Mouse (Mus musculus) kidney, adult 11 months (tissue): ENCODE measurements at regions not wholly inside any gene's neighbourhood (a gene's known extent, or its start where the extent isn't known, plus 50 kb on each side); places are given as distances from the start of the nearest gene placed in this dataset.

Source experiments
- DNase-seq: peaks from one replicate; pipeline ENCODE4 v3.0.0; 2022

DNA sequence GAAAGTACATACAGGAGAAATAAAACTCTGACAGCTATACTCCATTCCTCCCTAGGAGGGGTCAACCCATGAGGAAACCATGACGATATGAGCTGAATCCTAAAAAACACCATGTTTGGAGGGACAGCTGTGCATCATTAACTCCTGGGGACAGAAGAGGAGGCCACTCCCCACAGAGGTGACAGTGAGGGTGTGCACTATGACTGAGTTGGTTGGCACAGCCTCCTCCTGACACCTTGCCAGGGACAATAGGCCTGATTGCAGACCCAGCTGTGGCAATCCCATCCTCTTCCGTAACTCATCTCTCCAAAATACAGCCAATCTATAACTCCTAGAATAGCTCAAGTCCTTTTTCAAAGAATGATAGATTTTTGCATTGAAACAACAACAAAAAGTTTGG is 112.0 kb downstream of the Rbm43 start:
- no peak for DNase-seq

DNA sequence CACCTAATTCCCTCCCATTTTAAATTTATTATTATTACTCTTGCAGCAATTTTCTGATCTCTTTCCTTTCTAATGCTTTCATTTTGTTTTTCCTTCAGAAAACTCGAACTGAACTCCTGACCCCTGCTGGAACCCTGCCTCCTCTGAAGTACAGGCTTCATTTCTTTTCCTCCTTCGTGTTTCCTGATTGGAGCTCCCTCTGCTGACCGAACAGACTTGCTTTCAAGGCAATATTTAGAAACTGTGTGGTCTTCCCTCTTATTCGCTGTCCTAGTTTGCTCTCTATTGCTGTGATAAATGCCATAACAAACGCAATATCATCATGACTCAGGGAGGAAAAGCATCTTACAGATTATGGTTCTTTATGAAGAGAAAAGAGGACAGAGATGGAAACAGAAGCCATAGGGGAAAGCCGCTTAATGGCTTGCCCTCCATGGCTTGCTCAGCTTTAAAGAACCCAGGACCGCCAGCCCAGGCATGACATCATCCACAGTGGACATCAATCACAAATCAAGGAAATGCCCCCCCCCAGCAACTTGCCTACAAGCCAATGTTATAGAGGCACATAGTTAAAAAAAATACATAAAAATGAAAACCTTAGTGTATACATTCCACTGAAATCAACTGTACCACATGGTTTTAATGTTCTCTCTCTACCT is 104.5 kb downstream of the Rbm43 start:
- DNase-seq, result peak; percentile 34

- DNase-seq, result no peak
These were observed 103.8 kb downstream of the Rbm43 start for GRCm38 (mm10) chr2:51830965-51831720.

- no peak for DNase-seq
These were observed 97.1 kb downstream of the Rbm43 start for GRCm38 (mm10) chr2:51837864-51838263.

DNA sequence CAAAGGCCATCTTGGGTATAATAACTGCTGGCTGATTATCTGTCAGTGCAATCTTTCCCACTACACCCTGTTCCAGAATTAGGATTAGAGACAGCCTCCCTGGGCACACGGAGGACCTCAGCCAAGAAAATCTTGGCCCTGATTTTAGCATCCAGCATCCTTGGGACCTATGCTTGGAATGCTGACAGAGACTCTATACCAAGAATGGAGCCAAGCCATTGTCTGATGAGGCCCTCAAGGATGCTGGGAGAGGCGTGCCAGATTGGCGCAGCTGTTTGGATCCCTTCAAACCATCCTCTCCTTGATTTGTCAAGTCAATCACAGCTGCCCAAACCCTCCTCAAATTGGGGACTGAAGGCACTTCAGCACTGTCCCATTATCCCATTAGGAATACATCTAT is 94.2 kb downstream of the Rbm43 start:
- DNase-seq, result no peak

DNA sequence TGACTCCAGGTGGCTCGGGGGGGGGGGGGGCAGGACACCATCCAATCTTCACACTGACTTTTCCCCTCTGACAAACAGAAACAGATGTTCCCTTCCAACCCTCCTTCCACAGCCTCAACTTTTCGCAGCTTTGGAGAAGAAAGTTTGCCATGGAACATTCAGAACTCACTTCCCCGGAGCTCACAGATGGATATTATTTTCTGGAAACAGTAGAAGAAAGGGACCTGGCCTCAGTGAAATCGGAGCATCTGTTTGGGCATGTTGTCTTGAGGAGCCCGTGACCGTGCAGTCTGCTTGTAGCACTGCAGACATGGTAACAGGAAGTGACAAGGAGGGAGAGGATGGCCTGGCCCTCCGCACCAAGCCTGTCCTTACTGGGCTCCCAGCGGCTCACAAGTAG is 90.1 kb downstream of the Rbm43 start:
- DNase-seq, result no peak

DNA sequence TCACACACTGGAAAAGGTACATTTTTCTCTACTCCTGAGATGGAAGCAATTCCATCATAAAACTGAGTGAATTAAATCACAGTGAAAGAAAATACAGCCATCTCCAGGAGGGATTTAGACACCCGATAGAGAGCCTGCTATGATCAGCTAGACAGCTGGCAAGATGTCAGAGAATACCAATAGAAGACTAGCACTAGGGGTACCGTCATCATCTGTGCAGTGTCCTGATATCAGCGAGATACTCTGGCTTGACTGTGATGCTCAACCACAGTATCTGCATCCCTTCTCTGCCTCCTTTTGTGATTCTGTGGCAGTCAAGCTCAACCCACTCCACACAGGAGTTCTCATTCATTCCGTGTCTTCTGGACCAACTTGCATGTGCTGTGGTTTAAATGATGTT is 87.4 kb downstream of the Rbm43 start:
- DNase-seq, result no peak

DNA sequence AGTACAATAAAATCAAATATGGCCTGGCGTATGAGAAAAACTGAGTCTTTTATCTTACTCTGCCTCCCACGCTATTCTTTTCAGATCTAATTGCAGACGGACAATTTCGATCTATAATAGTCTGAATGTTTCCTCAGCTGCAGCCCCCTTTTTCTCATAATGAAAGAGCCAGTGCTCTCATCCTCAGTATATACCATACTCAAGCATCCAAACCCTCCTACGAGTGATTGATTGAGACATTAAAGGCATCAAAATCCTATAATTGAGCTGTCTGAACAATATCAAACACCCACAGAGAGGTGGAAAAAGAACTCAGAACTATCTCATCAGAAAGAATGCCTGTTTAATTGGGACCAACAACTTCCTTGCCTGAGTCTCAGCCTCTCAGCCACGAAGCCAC is 87.0 kb downstream of the Rbm43 start:
- no peak for DNase-seq

GRCm38 (mm10) chr2:51848491-51848890 is 86.5 kb downstream of the Rbm43 start:
- DNase-seq, result no peak

DNA sequence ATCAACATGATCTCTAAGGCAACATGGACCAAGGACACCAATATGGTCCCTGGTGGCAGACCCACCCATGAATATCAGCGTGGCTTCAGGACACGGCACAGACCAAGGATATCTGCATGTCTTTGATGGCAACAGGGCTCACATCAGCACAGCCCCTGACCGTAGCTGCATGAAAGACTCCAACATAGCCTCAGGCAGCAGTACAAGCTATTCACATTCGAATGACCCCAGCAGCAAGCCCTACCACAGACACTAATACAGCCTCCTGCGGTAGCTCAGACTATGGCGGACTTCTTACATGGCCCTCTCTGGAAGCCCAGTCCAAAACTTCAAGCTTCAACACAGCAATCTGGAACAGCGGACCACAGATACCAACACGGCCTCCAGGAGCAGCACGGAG is 84.4 kb downstream of the Rbm43 start:
- no peak for DNase-seq

- no peak for DNase-seq
These were observed 83.3 kb downstream of the Rbm43 start for GRCm38 (mm10) chr2:51851711-51852110.

DNA sequence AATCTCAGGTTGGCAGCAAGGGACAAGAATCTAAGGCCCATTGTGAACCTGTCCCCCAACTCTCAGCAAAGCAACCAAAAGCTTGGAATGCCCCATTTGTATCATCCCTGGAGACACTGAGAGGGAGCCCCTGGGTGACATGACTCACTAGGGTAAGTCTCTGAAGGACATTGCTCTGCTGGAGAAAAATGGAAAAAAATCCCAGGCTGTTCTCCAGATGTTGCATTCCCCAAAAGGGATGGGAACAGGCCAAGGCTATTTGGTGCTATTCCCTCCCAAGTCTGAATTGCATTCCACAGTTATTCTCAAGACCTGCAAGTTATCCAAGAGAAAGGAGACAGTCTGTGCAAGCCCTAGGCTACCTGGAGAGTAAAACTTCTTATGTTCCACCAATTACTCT is 77.7 kb downstream of the Rbm43 start:
- no peak for DNase-seq

DNA sequence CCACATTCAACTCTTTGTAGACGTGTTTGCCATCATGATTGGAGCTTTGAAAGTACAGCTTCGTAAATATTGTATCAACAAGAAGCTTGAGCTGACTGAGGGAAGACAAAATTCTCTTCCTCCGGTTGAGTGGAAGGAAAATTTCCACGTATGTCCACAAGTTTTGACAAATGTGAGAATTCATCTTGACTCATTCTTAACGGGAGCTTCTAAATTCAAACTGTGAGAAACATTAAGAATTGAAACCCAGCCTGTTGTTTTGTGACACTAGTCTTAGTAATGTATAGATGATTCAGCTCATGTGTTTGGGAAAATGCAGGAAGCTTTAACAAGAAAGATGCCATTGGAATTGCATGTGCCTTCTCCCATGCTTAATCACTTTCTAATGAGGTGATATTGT is 68.9 kb downstream of the Rbm43 start:
- no peak for DNase-seq

- no peak for DNase-seq
These were observed 66.0 kb downstream of the Rbm43 start for GRCm38 (mm10) chr2:51868878-51869510.

- no peak for DNase-seq
These were observed 63.4 kb downstream of the Rbm43 start for GRCm38 (mm10) chr2:51871571-51871970.
